Mouse (Mus musculus) CH12.LX (cell line): ENCODE data around the gene Ap2a1.

Experiments used
- EP300 ChIP-seq: IDR thresholded peaks from 2 replicates; pipeline ENCODE4 v1.6.1; 2011; ENCODE audit warnings: low read length, improper control_type of control experiment
- JUN ChIP-seq: IDR thresholded peaks from 2 replicates; pipeline ENCODE4 v1.6.1; 2011; ENCODE audit warnings: low read depth, mild to moderate bottlenecking, low read length, improper control_type of control experiment, moderate library complexity; ENCODE audit not compliant: insufficient read depth
- POLR2A ChIP-seq: IDR thresholded peaks from 2 replicates; pipeline ENCODE4 v1.6.1; 2011; ENCODE audit warnings: low read depth, mild to moderate bottlenecking, improper control_type of control experiment, low read length

- TF ChIP-seq POLR2A (no peak), EP300 (no peak), JUN (no peak)
Measured at GRCm38 (mm10) chr7:44863982-44864494, 65.3 kb downstream of the Ap2a1 start.
